Mouse (Mus musculus): Measurements from ENCODE around the gene Fbxw8. TPM values are rescaled to one million over a fixed set of nuclear protein-coding genes. Genes with fewer than 3 reads are reported as not detected.

The Fbxw8 gene
- polyA plus RNA-seq, 1 experiment from 2014 or later: 42.9 TPM

DNA sequence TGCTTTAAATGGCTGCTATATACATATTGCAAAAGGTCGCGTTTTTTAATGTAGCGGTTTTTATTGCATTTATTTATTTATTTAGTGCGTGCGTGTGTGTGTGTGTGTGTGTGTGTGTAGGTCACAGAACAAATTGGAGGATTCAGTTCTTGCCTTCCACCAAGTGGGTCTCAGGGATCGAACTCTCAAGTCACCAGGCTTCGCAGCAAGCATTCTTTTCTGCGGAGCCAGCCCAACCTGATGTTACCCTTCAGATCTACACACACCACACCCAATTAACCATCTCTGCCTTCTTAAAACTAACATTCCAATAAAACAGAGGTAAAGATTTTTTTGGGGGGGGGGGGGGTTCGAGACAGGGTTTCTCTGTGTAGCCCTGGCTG lies 292 bp upstream of the Fbxw8 start:
- no peaks in the 10 kb centered on the region for H3K9me3 ChIP-seq
- H3K4me1 ChIP-seq (replicated peaks): peaks cover 16% of the 10 kb centered on the region
- WGBS: 21% methylated on average over 9 of the region's 9 CpGs
- peak overlapping the region; percentile 97 for H3K4me3 ChIP-seq (replicated peaks)
- no peak overlapping the region for H3K27ac ChIP-seq
- H3K27me3 ChIP-seq: peaks cover 9% of the 10 kb centered on the region
- peak overlapping the region; percentile 87 for H3K9ac ChIP-seq (replicated peaks)
- peaks cover 27% of the 10 kb centered on the region for H3K36me3 ChIP-seq
- no peak for ATAC-seq (ENCODE audit: insufficient number of reproducible peaks, insufficient read depth, low FRiP score, low TSS enrichment, low read depth)
- H3K4me2 ChIP-seq: peak overlapping the region; percentile 79

DNA sequence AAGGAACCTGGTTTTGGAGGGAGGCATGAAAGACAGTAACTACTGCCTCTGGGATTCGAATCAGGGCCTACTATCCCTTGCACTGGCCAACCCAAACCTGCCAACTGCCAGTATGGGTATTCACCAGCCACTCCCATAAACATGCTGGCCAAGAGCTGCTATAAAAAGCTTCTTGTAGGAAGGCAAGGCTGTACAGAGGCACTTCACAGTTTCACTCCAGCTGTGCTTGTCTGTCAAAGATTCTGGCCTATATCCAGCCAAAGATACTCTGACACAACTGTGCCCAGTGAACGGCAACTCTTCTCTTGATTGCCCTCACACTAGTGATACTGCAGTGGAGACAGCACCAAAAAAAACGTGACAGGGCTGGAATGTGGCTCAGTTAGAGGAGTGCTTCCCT lies 5.6 kb downstream of the Fbxw8 start:
- 78% methylated on average over 3 of the region's 3 CpGs for WGBS
- H3K4me2 ChIP-seq: no peak overlapping the region
- no peaks in the 10 kb centered on the region for H3K27me3 ChIP-seq
- no peak overlapping the region for H3K9ac ChIP-seq (replicated peaks)
- H3K4me1 ChIP-seq (replicated peaks): peaks cover 16% of the 10 kb centered on the region
- H3K4me3 ChIP-seq (replicated peaks): no peak overlapping the region
- ATAC-seq (ENCODE audit: insufficient number of reproducible peaks, insufficient read depth, low FRiP score, low TSS enrichment, low read depth): no peak
- no peak overlapping the region for H3K27ac ChIP-seq
- H3K9me3 ChIP-seq: no peaks in the 10 kb centered on the region
- H3K36me3 ChIP-seq: peaks cover 59% of the 10 kb centered on the region

- Histone ChIP-seq H3K4me1 (replicated peaks) (no peaks in the 10 kb centered on the region), H3K9me3 (no peaks in the 10 kb centered on the region), H3K9ac (replicated peaks) (no peak overlapping the region), H3K36me3 (peaks cover 57% of the 10 kb centered on the region), H3K27me3 (no peaks in the 10 kb centered on the region), H3K4me3 (replicated peaks) (no peak overlapping the region), H3K27ac (no peak overlapping the region), H3K4me2 (no peak overlapping the region)
- WGBS: 88% methylated on average over 10 of the region's 10 CpGs
- no peak for ATAC-seq (ENCODE audit: insufficient number of reproducible peaks, insufficient read depth, low FRiP score, low TSS enrichment, low read depth)
Measured at GRCm38 (mm10) chr5:118147264-118147663, 8.0 kb downstream of the Fbxw8 start.

DNA sequence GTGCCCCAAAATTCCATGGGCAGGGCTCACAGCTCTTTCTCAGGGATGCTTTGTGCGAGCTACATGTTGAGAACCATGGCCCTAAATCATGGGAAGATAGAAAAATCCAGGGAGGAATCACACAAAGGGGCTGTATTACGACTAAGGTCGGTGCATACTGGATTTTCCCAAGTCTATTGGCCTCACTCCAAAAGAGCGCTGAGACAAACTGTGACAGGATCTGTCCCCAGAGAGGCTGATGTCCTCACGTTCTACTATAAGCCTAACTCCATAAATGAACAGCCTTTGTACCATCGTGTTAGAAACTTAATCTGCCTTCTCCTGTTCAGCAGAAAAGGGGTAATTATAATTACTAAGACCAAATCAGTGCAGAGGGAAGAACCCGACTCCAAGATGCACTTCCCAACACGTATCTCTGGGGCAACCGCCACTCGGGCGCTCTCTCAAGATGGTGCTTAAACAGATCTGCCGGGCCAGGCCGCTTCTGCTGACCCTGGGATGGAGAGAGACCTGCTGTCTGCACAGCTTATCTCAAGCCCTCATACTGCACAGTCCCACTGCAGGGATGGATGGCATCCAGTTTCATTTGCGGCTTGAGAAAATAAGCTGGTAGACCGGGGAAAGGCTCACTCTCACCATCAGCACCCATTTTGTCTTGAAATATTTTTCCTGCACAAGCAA lies 9.1 kb downstream of the Fbxw8 start:
- Histone ChIP-seq H3K9me3 (no peaks in the 10 kb centered on the region), H3K36me3 (peaks cover 58% of the 10 kb centered on the region), H3K4me1 (replicated peaks) (no peaks in the 10 kb centered on the region), H3K9ac (replicated peaks) (no peak overlapping the region), H3K4me3 (replicated peaks) (no peak overlapping the region), H3K4me2 (no peak overlapping the region), H3K27ac (no peak overlapping the region), H3K27me3 (no peaks in the 10 kb centered on the region)
- ATAC-seq (ENCODE audit: insufficient number of reproducible peaks, insufficient read depth, low FRiP score, low TSS enrichment, low read depth): no peak
- 87% methylated on average over 15 of the region's 15 CpGs for WGBS

DNA sequence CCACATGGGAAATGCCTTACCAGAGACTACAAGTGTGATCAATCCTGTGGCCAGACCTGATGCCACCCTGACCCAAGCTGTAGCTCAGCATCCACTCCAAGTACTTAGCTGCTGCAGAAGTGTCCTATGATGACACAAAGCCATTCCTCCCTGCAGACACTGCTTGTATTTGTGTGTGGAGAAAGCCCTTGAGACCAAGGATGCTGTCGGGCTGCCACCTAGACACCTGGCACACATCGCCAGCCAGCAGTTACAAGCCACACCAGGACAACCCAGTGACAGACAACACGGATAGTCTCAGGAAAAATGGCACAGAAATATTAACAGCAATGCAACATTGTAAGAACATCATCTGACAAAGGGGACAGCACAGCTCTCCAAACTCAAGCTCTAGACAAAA lies 9.8 kb downstream of the Fbxw8 start:
- Histone ChIP-seq H3K4me2 (no peak overlapping the region), H3K27ac (0 out of 2 replicates have a peak overlapping the region, but pooled peaks have one; percentile 4), H3K4me3 (replicated peaks) (no peak overlapping the region), H3K9me3 (no peaks in the 10 kb centered on the region), H3K4me1 (replicated peaks) (no peaks in the 10 kb centered on the region), H3K9ac (replicated peaks) (no peak overlapping the region), H3K27me3 (no peaks in the 10 kb centered on the region), H3K36me3 (peaks cover 60% of the 10 kb centered on the region)
- ATAC-seq (ENCODE audit: insufficient number of reproducible peaks, insufficient read depth, low FRiP score, low TSS enrichment, low read depth): no peak
- WGBS: 98% methylated on average over 3 of the region's 3 CpGs

GRCm38 (mm10) chr5:118144770-118145169 lies 10.5 kb downstream of the Fbxw8 start:
- Histone ChIP-seq H3K27ac (no peak overlapping the region), H3K9ac (replicated peaks) (no peak overlapping the region), H3K27me3 (no peaks in the 10 kb centered on the region), H3K36me3 (peaks cover 60% of the 10 kb centered on the region), H3K4me2 (no peak overlapping the region), H3K4me1 (replicated peaks) (no peaks in the 10 kb centered on the region), H3K9me3 (no peaks in the 10 kb centered on the region), H3K4me3 (replicated peaks) (no peak overlapping the region)
- 82% methylated on average over 6 of the region's 6 CpGs for WGBS
- no peak for ATAC-seq (ENCODE audit: insufficient number of reproducible peaks, insufficient read depth, low FRiP score, low TSS enrichment, low read depth)

DNA sequence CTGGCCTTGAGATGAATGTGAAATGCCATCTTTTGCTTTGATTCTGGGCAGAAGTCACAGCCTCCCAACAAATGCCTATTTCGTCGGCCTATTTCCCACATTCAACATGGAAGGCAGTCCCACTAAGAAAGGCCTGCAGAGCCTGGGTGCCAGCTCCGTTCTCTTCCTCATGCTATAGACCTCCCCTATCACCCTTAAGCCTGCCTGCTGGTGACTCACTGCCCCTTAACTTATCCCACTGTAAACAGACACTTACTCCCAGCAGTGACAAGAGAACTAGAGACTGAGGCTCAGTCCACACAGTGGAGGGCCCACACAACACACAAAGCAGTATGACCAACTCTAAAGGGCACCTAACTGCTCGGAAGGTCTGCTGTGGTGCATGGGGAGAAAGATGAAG lies 10.9 kb downstream of the Fbxw8 start:
- no peak overlapping the region for H3K9ac ChIP-seq (replicated peaks)
- ATAC-seq (ENCODE audit: insufficient number of reproducible peaks, insufficient read depth, low FRiP score, low TSS enrichment, low read depth): no peak
- 88% methylated on average over 4 of the region's 4 CpGs for WGBS
- no peak overlapping the region for H3K4me2 ChIP-seq
- no peak overlapping the region for H3K27ac ChIP-seq
- no peaks in the 10 kb centered on the region for H3K9me3 ChIP-seq
- no peaks in the 10 kb centered on the region for H3K4me1 ChIP-seq (replicated peaks)
- H3K36me3 ChIP-seq: peaks cover 62% of the 10 kb centered on the region
- no peak overlapping the region for H3K4me3 ChIP-seq (replicated peaks)
- H3K27me3 ChIP-seq: no peaks in the 10 kb centered on the region

DNA sequence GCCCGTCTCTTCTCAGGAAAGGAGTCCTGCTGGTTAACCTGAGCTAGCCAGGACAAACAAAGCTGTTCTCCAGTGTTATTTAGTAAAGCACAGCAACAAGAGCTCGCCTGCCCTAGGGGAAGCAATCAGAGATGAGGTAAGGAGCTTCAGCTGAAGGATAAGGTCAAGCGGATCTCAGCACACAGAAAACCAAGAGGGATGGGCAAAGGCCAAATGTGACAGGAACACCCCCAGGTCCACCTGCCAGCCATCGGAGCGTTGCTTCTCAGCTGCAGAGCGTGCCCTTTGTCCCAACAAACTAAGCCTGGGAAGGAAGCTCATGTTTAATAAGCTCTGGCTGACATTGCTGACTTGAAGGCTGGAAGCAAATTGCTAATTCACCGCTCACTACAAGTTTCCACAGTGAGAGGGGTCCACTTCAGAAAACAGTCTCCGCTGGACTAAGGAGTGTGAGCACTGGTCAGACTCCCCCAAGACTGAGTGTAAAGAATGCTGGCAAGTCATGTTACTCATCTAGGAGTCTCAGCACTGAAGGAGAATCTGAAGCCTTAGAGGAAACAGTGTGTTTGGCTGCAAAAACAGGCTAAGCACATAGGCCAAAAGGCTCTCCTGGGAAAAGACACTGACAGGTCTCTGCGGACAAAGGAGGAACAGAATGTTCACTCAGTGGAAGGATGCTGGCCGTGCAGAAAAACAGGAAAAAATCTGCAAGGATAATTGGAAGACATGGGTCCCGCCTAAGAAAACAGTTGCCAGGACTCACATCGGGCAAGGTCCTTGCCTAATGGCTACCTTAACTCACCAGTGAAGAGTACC lies 11.8 kb downstream of the Fbxw8 start:
- no peak for ATAC-seq (ENCODE audit: insufficient number of reproducible peaks, insufficient read depth, low FRiP score, low TSS enrichment, low read depth)
- Histone ChIP-seq H3K36me3 (peaks cover 71% of the 10 kb centered on the region), H3K4me1 (replicated peaks) (no peaks in the 10 kb centered on the region), H3K27me3 (no peaks in the 10 kb centered on the region), H3K9me3 (no peaks in the 10 kb centered on the region), H3K27ac (no peak overlapping the region), H3K4me3 (replicated peaks) (no peak overlapping the region), H3K4me2 (no peak overlapping the region), H3K9ac (replicated peaks) (no peak overlapping the region)
- WGBS: 86% methylated on average over 12 of the region's 12 CpGs

DNA sequence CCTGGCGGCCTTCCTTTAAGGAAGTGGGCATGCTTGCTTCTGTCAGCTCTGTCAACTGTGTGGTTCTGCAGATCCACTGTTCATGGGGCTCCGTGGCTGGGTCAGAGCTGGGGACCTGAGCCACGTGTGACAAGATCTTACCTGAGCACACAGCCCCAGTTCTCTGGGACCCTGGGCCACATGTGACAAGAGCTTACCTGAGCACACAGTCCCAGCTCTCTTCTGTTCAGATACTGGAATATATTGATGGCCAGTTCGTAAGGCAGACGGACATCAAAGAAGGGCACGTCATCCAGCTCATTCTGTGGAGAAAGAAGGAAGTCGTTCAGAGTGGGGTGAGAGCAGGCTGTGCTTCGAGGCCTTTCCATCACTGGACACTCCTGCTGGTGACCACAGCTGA lies 12.8 kb downstream of the Fbxw8 start:
- no peak overlapping the region for H3K9ac ChIP-seq (replicated peaks)
- peaks cover 80% of the 10 kb centered on the region for H3K36me3 ChIP-seq
- no peaks in the 10 kb centered on the region for H3K27me3 ChIP-seq
- WGBS: 80% methylated on average over 8 of the region's 8 CpGs
- H3K4me3 ChIP-seq (replicated peaks): no peak overlapping the region
- H3K4me1 ChIP-seq (replicated peaks): peaks cover 8% of the 10 kb centered on the region
- H3K27ac ChIP-seq: no peak overlapping the region
- ATAC-seq (ENCODE audit: insufficient number of reproducible peaks, insufficient read depth, low FRiP score, low TSS enrichment, low read depth): no peak
- no peak overlapping the region for H3K4me2 ChIP-seq
- H3K9me3 ChIP-seq: no peaks in the 10 kb centered on the region

- Histone ChIP-seq H3K4me2 (no peak overlapping the region), H3K4me1 (replicated peaks) (peaks cover 31% of the 10 kb centered on the region), H3K9me3 (no peaks in the 10 kb centered on the region), H3K4me3 (replicated peaks) (no peak overlapping the region), H3K9ac (replicated peaks) (no peak overlapping the region), H3K27me3 (no peaks in the 10 kb centered on the region), H3K27ac (no peak overlapping the region), H3K36me3 (peaks cover 66% of the 10 kb centered on the region)
- ATAC-seq (ENCODE audit: insufficient number of reproducible peaks, insufficient read depth, low FRiP score, low TSS enrichment, low read depth): no peak
- WGBS: 88% methylated on average over 8 of the region's 8 CpGs
Measured at GRCm38 (mm10) chr5:118139630-118140029, 15.6 kb downstream of the Fbxw8 start.

DNA sequence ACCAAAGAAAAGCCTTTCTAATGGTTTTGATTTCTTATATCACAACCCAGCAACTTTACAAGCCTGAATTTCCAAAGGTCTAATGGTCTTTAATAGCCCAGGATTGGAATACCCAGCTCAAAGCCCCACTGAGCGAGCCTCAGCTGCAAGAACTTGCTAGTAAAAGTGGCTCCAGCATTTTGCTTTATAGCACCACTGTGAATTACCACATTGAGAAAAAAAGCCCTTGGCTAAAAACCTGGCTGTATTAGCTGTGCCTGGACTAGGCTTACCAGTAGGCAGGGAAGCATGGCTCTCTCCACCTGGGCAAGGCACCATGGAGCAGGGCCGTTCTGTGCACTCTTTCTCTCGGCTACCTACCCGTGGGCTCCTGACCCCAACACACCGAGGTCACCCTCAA lies 18.9 kb downstream of the Fbxw8 start:
- H3K4me2 ChIP-seq: peak overlapping the region; percentile 3; the same call in 1 of the 2 replicates
- no peaks in the 10 kb centered on the region for H3K9me3 ChIP-seq
- H3K27ac ChIP-seq: peak overlapping the region; percentile 89
- H3K27me3 ChIP-seq: no peaks in the 10 kb centered on the region
- 0 out of 2 replicates have a peak overlapping the region, but pooled peaks have one; percentile 23 for H3K9ac ChIP-seq (replicated peaks)
- H3K36me3 ChIP-seq: peaks cover 56% of the 10 kb centered on the region
- peaks cover 31% of the 10 kb centered on the region for H3K4me1 ChIP-seq (replicated peaks)
- ATAC-seq (ENCODE audit: insufficient number of reproducible peaks, insufficient read depth, low FRiP score, low TSS enrichment, low read depth): peak; percentile 81
- no peak overlapping the region for H3K4me3 ChIP-seq (replicated peaks)
- 54% methylated on average over 5 of the region's 5 CpGs for WGBS

Data from limb, embryonic 12.5 days (tissue).